Mouse (Mus musculus) right cerebral cortex, postnatal 4 days (tissue): ENCODE measurements around the gene Plekhm2.

Source experiments
- DNase-seq: peaks from one replicate; pipeline ENCODE4 v3.0.0-alpha.2; 2022

The Plekhm2 gene

DNA sequence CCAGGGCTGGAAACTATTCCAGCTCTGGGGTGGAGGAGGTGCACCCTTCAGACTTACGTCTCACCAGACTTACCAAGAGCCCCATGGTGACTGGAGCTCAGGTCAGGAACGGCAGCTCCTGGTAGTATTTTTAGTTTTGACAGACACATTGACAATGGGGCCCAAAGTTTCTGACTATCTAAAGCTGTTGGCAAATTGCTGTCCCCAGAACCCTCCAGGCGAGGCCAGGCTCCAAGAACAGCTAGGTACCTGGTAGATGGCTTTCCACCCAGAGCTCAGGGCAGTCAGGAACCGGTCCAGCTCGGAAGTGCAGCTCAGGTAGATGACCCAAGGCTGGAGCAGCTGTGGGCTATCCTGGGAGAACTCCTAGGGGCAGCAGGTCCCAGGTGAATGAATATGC is 37.2 kb downstream of the Plekhm2 start:
- no peak for DNase-seq

DNA sequence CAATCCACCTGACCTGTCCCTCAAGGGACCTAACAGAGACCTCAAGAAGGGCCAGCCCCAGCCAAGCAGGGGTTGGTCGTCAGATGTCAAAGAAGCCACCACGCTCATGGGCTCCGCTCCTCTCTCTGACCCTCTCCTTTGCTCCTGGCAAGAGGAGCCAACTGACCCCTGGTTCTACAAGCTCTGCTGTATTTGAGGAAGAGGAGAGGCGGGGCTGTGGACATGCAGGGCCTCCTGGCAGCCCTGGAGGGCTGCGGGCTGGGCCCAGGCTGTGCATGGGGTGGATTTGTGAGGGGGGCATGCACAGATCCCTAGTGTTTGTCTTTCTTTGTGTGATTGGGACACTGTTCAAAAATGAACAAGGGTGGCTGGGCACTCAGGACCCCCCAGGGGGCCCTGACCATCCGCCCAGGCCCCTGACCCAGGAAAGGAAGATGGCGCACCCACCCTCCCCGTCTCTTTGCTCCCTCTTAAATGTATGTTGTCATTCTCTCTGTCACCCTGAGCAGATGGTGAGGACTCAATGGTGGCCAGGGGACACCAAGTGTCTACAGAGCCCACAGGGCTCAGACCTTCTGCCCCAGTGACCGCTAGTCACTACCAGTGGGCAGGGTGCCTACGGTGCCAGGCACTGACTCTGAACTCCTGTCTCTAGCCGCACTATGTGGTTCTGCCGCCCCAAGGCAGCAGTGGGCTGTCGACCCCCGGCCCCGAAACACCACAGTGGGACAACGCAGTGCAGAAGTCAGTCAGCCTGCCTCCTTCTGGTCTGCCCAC is 38.7 kb downstream of the Plekhm2 start:
- DNase-seq, result no peak

DNA sequence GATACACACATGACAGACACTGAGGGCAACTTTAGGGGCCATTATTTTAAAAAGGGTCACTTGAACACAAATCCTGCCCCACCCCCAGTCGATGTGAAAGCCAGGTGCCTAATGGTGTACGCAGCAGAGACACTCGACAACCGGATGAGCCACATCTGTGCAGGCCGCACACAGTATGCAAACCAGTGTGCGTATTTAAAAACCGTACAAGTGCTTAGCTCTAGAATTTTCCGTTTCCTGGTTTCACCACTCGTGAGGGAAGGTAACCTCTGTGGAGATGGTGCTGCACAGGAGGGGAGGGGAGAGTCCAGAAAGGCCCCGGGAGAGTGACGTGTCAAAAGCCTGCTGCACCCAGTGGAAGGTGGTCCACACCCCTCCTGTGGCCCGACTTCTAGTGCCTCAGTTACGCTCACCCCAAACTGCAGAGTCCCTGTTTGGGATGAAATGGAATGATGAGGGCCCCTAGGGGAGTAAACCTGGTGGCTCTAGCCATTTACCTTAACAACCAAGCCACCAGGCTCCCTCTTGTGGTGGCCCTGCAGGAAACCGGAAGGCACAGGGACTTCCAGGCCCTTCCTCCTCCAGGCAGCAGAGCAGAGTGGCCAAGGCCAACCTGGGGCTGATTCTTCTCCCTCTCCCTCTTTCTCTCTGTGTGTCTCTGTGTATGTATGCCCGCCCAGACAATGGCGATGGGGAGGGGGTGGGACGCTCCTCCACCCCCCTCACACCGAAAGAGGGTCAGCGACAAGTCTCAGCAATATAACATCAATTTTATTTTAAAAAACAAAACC is 39.5 kb downstream of the Plekhm2 start:
- no peak for DNase-seq

DNA sequence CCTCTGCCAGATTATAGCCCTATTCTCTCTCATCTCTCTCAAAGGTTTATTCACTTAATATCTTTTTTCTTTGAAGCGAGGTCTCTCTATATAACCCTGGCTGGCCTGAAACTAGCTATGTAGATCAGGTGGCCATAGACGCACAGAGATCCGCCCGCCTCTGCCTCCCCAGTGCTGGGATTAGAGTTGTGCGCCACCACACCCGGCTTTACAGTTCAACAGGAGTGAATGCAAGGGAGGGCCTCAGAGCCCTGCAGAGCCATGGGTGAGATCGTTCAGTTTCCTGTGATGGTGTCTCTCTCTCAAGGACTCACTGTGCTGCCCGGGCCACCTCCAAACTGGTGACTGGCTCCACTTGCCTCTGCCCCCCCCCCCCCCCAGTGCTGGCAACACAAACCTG is 40.6 kb downstream of the Plekhm2 start:
- no peak for DNase-seq

DNA sequence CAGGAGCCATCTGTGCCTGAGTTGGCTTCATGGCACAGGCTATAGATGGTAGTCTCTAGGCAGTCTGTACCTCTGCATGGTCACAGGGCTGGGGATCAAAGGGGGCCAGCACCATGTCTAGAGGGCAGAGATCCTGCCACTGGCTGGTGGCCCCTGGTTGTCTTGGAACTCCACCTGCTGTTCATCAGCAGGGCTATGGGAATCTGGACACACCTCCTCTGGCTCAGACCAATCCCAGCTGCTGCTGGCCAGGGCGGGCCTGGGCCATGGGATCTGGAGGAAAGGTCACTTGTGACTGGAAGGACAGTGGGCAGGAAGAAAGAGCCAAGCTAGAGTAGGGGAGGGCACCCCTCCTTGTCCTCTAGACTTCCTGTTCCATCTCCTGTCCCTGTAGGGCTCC is 41.0 kb downstream of the Plekhm2 start, which contains the start of gene Slc25a34:
Slc25a34 (minus strand) TSS at position 156 of the 400 bp plus-strand sequence.
- no peak for DNase-seq

DNA sequence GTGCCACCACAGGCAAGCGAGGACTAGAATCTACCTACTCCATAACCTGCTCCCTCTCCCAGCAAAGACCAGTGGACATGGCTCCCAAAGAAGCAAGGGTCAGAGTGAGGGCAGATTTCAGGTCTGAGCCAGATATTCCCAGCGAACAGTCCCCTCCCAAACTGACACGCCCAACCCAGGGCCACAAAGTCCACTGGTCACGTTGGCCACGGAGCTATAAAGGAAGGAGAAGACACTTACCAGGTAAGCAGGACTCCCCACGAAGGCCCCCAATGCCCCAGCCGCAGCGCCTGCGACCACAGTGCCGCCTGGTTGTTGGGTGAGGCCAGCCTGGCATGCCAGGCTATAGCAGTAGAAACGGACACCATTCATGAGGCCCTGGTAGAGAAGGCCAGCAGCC is 41.7 kb downstream of the Plekhm2 start:
- no peak for DNase-seq

DNA sequence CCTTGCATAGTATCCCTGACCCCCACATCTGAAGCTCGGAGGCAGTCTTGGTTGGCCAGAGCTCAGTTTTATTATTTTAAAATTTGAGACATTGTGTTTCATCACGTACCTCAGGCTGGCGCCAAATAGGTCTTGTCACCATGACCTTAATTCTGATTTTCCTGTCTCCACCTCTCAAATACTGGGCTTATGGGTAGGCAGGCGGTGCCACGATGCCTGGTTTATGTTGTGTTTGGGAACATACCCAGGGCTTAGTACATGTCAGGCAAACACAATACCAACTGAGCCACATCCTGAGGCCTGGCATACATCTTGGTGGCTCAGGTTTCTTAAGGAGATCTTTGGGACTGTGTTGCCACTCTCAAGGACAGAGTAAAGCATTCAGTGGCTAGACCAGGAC is 42.1 kb downstream of the Plekhm2 start:
- no peak for DNase-seq

DNA sequence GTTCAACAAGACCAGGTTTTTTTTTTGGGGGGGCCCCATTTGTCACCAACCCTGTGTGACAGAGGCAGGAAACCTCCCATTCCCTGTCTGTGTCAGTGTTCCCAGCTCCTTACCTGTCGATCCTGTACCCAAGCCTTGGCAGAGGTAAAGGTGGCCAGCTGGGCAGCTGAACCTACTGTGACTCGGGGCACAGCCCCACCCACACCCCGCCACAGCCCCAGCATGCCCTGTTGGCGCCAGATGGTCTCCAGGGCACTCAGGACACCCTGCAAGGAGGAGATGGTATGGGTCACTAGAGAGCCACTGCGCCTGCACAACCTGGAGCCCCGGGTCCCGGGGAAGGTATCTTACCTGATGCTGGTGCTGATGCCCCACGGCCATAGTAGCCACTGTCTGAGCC is 42.6 kb downstream of the Plekhm2 start:
- no peak for DNase-seq

DNA sequence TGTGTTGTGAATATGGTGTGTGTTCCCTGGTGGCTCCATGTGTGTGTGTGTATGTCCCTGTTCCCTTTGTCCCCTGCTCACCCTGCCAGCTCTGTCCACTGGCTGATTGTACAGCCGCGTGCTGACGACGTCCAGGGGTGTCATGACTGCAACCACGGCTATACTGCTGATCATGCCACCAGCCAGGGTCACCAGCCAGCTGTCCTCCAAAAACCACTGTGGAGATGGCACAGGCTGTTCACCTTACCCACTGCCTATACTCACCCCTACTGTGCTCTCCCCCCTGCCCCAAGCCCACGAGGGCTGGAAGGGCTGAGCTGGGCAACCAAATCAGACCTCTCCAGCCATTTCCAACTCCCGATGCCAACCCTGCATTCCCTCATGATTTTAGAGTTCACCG is 43.4 kb downstream of the Plekhm2 start:
- DNase-seq, result no peak

DNA sequence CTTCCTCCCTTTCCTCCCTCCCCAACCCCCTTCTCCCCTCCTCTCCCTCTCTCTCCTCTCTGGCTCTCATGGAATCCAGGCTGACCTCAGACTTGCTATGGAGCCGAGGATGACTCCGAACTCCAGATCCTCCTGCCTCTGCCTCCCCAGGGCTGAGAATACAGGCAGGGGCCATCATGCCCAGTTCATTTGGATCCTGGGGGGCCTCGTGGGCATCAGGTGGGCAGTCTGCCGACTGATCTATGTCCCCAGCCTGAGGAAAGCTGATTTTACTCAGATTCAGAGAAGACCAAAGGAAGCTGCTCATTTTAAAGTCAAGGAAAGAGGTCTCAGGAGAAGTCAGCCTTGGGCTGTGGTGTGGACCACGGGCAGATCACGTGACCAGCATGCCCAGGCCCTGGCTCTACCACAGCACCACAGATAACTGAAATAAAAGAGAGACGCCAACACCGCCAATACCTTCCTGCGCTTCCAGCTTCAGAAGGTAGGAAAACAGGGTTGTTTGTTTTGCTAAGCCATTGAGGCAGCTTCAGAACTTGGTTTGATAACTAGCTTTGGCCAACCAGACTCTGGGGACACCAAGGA is 45.3 kb downstream of the Plekhm2 start:
- DNase-seq, result no peak

DNA sequence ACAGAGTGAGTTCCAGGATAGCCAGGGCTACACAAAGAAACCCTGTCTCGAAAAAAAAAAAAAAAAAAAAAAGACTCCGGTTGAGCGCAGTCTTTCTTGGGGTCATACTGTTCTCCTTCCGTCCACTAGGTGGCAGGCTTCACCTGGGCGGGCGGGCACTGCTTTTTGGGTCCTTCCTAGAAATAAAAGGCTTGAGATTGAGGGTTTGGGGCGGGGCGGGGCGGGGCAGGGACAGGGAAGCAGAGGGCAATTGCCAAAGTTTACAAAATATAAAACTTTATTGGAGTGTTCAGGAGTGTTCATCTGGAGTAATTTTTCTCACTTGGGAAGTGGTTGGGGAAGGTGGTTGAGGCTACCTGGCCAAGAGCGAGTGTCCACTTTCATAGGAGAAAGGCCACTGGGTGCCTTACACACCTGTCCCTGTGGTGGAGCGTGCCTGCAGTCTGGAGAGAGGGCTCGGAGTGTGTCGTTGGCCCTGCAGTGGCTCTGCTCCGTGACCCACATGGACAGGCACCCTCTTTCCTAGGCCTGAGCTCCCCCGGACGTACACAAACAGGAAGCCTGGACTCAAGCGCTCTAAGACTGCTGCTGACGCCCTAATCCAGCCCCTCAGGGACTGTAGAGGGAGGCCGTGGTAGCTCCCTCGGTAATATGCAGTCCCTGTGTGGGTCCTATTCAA is 46.0 kb downstream of the Plekhm2 start, which contains the start of gene Tmem82:
Tmem82 (minus strand) TSS at position 69 of the 679 bp plus-strand sequence.
- peak; percentile 46 for DNase-seq

DNA sequence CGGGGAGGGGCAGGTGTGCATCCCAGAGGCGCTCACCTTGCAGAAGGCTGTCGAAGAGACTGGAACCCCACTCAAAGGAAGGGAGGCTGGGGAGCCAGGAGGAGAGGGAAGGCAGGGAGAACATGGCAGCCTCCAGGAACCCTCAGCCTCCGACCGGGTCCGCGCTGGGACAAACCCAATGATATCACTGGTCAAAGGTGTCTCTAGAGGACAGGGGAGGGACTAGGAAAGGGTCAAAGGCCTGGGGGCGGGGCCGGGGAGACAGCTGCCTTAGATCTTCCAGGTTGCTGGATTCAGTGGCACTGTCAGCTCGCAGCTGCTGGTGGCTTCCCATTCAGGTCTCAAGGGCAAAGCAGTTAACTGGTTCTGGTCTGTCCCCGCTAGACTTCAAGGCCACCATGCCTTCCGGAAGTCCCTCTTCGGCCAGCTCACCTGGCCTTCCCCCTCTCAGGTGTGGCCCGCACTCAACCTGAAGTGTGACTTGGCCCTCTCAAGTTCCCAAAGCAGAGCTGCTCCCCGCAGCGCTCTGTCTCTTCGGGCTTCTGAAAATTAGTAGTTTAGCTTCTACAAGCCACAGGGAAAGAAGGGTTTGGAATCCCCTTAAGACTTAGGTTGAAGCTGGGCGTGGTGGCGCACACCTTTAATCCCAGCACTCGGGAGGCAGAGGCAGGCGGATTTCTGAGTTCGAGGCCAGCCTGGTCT is 46.7 kb downstream of the Plekhm2 start:
- no peak for DNase-seq

DNA sequence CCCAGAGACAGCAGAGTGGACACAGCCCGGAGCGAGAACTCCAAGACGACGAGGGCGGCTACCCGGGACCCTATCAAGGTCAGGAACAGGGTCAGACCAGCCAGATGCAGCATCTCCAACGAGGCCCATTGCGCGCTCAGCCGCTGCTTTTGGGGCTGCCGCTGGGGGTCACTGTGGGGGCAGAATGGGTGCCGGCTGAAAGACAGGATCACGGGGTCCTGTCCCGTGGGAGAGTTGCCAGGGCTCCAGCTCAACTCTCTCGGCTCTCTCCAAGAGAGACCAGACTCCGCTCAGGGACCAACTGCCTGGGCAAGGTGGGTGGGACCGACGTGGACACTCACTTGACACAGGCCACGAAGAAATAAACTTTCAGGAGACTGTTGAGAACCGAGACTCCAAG is 47.4 kb downstream of the Plekhm2 start:
- peak; percentile 74 for DNase-seq

DNA sequence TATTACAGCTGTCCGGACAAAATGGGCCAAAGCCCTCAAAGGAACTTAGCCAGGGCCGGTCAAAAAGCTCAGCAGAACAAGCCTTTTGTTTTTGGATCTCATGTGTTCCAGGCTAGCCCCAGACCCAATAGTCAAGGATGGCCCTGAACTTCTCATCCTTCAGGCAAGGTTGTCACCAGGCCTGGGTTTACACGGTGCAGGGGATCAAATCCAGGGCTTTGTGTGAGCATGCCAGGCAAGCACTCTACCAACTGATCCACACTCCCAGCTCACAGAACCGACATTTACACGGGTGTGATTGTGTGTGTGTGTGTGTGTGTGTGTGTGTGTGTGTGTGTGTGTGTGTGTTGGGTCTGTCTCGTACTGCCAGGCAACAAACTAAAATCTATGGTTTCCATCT is 47.9 kb downstream of the Plekhm2 start:
- DNase-seq, result no peak

DNA sequence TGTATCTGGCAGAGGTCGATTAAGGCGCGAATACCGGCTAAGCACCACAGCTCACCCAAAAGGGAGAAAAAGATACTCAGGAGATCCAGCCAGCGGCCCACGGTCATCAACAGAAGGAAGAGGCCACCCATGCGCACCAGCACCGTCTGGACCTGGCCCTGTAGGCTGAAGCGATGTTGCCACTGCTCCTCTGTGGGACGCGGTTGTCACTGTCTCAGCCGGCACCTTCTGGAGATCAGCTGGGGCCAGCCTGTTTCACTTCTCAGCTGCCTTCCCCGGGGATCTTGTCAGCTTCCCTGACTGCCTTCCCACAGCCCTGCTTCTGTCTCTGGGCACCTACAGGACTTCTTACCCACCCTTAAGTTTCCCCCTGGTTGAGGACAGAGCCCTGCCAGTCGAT is 49.8 kb downstream of the Plekhm2 start:
- no peak for DNase-seq

DNA sequence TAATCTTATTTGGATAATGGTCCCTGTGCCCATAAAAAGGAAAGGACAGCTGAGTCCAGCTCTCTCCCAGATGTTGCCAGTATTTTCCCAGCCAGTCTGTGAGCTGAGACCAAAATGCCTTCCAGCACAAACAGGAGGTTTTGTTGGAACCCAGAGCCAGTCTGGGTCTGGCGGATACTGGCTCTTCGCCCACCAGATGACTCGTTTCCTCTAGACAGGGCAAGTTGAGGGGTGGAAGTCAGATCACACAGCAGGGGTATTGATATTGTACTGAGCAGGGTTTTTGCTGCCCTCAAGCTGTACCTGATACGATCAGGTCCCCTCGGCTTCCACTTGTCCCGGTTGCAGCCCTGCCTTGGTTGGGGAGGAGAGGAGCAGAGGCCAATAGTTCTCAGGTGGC is 55.2 kb downstream of the Plekhm2 start:
- DNase-seq, result no peak

DNA sequence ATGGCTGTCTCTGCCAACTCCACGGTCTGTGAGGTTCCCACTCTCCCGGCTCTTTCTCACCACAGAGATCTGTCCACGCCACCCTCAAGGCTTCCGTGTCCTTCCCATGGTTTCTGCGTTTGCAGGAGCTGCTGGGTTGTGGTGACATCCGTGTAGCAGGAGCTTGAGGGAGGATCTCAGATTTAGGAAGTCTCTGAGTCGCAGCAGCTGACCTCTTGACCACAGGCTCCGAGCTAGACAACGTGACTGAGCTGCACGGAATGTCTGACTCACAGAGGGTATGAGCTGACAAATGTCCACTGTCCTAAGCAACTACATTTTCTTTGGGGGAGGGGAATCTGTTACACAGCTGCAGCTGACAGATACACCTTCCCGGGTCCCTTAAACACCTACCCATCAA is 58.8 kb downstream of the Plekhm2 start, which contains the start of gene Fblim1:
Fblim1 (minus strand) TSS at position 236 of the 400 bp plus-strand sequence.
- no peak for DNase-seq

DNA sequence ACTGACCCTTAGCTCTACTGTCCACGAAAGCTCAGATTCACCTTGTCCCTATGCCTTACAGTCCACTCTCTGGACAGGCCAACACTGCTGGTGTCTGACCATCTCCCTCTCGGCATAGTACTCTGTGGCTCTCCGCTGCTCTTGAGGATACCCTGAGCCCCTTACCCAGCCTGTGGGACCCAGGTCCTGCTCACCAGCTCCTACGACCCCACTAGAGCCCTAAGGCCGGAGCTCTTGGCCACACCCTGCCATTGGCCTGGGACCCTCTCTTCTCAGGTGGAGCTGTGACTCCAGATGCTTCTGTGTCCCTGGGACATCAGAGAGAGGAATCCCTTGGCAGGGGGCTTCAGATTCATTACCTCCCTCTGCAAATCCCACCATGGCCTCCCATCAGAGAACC is 59.3 kb downstream of the Plekhm2 start:
- no peak for DNase-seq

DNA sequence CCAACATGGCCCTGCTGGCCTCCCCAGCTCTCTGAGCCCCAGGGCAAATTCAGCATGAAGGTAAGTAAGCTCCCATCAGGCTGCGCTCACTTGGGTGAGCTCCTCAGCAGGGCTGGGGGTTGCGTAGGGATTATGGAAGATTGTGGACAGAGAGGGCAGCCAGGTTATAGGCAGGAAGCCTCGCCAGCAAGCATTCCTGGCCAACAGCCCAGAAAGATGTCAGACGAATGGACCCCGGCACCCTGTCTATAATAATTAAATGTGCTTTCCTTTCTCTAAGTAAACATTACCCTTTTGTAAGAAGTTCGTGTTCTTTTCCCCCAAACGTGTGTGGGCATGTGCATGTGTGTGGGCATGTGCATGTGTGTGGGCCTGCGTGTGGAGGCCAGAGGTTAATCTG is 60.2 kb downstream of the Plekhm2 start:
- no peak for DNase-seq

DNA sequence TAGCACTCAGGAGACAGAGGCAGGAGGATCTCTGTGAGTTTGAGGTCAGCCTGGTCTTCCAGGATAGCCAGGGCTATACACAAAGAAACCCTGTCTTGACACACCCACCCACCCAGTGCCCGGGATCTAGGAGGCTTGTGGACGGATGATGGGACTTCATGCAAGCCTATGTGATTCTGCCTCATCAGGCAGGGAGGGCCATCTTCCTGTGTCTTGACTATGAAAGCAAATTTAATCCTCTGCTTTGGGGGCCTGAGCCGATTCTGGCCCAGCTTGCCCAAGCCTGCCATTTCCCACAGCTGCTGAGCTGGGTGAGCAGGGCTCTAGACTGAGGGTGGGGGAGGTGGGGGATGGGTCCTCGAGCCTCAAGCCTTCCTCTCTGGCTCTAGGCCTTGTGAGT is 60.8 kb downstream of the Plekhm2 start:
- DNase-seq, result no peak

DNA sequence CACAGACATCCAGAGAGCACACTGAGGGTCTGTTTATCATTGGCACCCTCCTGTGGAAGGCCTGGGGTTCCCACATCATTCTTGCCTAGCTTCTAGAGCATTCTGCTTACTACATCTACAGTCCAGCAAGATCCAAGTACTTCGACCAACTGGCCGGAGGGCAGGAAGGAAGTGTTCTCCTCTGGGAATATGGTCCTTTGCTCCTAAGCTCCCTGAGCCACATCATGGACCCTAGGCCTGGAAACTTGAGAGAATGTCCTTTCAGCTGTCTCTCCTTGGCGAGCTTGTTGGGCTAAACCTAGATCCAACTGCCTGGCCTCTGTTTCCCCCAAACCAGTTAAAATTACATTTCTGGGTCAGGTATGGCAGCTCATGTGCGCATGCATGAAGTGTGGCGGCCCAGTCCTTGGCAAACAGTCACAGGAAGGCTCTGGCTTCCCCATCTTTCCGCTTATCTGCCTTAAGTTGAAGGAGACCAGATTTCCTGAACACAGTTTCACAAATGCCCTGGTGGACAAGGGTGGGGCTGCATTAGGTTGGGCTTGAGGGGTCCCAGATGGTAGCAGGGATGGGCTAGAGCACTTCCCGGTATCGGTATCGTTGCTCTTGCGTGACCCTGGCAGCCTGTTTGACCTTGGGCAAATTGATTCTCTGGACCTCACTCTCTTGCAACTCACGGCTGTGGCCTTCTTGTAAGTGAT is 62.0 kb downstream of the Plekhm2 start:
- DNase-seq, result no peak
